Mouse (Mus musculus): ENCODE measurements around the gene Acly.

- TF ChIP-seq CTCF (conservative IDR thresholded peaks at IDR 0.05; ENCODE audit: low read length) (no peak), NANOG (IDR thresholded peaks at IDR 0.05; ENCODE audit: borderline replicate concordance, low read length) (no peak)
These were observed 7.0 kb downstream of the Acly start for GRCm38 (mm10) chr11:100520838-100521237.
